Mouse (Mus musculus): ENCODE measurements around the gene Traf2. TPM values are rescaled to one million over a fixed set of nuclear protein-coding genes. Genes with fewer than 3 reads are reported as not detected.
"Not testable (repeated sequence)": the region's sequence is repeated elsewhere in the genome, so short reads cannot be mapped to it uniquely, and the experiment has no call there.

The Traf2 gene
- polyA plus RNA-seq, 1 experiment from 2014 or later: 16.6 TPM

GRCm38 (mm10) chr2:25557964-25558360 is 11.2 kb upstream of the Traf2 start:
- ATAC-seq (ENCODE audit: low read depth): peak; percentile 66
- under 1% methylated on average over 24 of the region's 24 CpGs for whole genome bisulfite sequencing (ENCODE audit: insufficient replicate concordance)

GRCm38 (mm10) chr2:25557221-25557963 is 10.7 kb upstream of the Traf2 start, which contains the start of gene Edf1:
Edf1 (plus strand) TSS chr2:25557847.
- Histone ChIP-seq H3K4me1 (replicated peaks) (peaks cover 34% of the 10 kb centered on the region), H3K9ac (peak within 1 kb of the TSS; percentile 96), H3K4me3 (replicated peaks) (peak within 1 kb of the TSS; percentile 95), H3K9me3 (replicated peaks) (no peaks in the 10 kb centered on the region), H3K27me3 (no peaks in the 10 kb centered on the region), H3K36me3 (peaks cover 33% of the 10 kb centered on the region), H3K4me2 (peak within 1 kb of the TSS; percentile 97), H3K27ac (peak within 1 kb of the TSS; percentile 85)
- DNase-seq: peak; percentile 91
- WGBS (ENCODE audit: insufficient replicate concordance): under 1% methylated on average over 61 of the region's 61 CpGs
- peak; percentile 98 for ATAC-seq (ENCODE audit: low read depth)

More at GRCm38 (mm10) chr2:25557964-25558360, 11.2 kb upstream of the Traf2 start:
- DNase-seq: no peak
- H3K27me3 ChIP-seq: no peaks in the 10 kb centered on the region
- peaks cover 35% of the 10 kb centered on the region for H3K4me1 ChIP-seq (replicated peaks)
- peak overlapping the region; percentile 85 for H3K27ac ChIP-seq
- peak overlapping the region; percentile 97 for H3K4me2 ChIP-seq
- peaks cover 38% of the 10 kb centered on the region for H3K36me3 ChIP-seq
- no peaks in the 10 kb centered on the region for H3K9me3 ChIP-seq (replicated peaks)
- H3K4me3 ChIP-seq (replicated peaks): peak overlapping the region; percentile 95
- peak overlapping the region; percentile 96 for H3K9ac ChIP-seq

- no peak overlapping the region for H3K9ac ChIP-seq
Measured at GRCm38 (mm10) chr2:25556296-25556695, 9.6 kb upstream of the Traf2 start.

GRCm38 (mm10) chr2:25555479-25555878 is 8.7 kb upstream of the Traf2 start:
- DNase-seq; H3K4me3 ChIP-seq (replicated peaks); H3K4me2 ChIP-seq; H3K9ac ChIP-seq; H3K27me3 ChIP-seq; ATAC-seq (ENCODE audit: low read depth); H3K27ac ChIP-seq; H3K9me3 ChIP-seq (replicated peaks): not testable (repeated sequence)
- 41% methylated on average over 2 of the region's 2 CpGs for WGBS (ENCODE audit: insufficient replicate concordance)
- peaks cover 28% of the 10 kb centered on the region for H3K4me1 ChIP-seq (replicated peaks)
- peaks cover 14% of the 10 kb centered on the region for H3K36me3 ChIP-seq

More at GRCm38 (mm10) chr2:25556296-25556695, 9.6 kb upstream of the Traf2 start:
- ATAC-seq (ENCODE audit: low read depth) (no peak), DNase-seq (no peak)
- no peak overlapping the region for H3K27ac ChIP-seq
- 54% methylated on average over 1 of the region's 1 CpGs for WGBS (ENCODE audit: insufficient replicate concordance)
- H3K36me3 ChIP-seq: peaks cover 22% of the 10 kb centered on the region
- peak overlapping the region; percentile 97 for H3K4me2 ChIP-seq
- H3K27me3 ChIP-seq: no peaks in the 10 kb centered on the region
- peak overlapping the region; percentile 95; the same call in 1 of the 2 replicates for H3K4me3 ChIP-seq (replicated peaks)
- H3K4me1 ChIP-seq (replicated peaks): peaks cover 28% of the 10 kb centered on the region
- no peaks in the 10 kb centered on the region for H3K9me3 ChIP-seq (replicated peaks)

- ATAC-seq (ENCODE audit: low read depth); H3K4me2 ChIP-seq; H3K36me3 ChIP-seq; DNase-seq; H3K9me3 ChIP-seq (replicated peaks); H3K9ac ChIP-seq; H3K27ac ChIP-seq; H3K4me3 ChIP-seq (replicated peaks); H3K27me3 ChIP-seq: not testable (repeated sequence)
- peaks cover 14% of the 10 kb centered on the region for H3K4me1 ChIP-seq (replicated peaks)
- 73% methylated on average over 4 of the region's 4 CpGs for WGBS (ENCODE audit: insufficient replicate concordance)
Measured at GRCm38 (mm10) chr2:25553171-25553786, 6.5 kb upstream of the Traf2 start.

GRCm38 (mm10) chr2:25551186-25551585 is 4.4 kb upstream of the Traf2 start:
- Histone ChIP-seq H3K9me3 (replicated peaks) (no peaks in the 10 kb centered on the region), H3K4me2 (no peak overlapping the region), H3K27ac (no peak overlapping the region), H3K27me3 (no peaks in the 10 kb centered on the region), H3K36me3 (no peaks in the 10 kb centered on the region), H3K4me3 (replicated peaks) (no peak overlapping the region), H3K4me1 (replicated peaks) (peaks cover 9% of the 10 kb centered on the region), H3K9ac (no peak overlapping the region)
- 43% methylated on average over 5 of the region's 5 CpGs for whole genome bisulfite sequencing (ENCODE audit: insufficient replicate concordance)
- DNase-seq (no peak), ATAC-seq (ENCODE audit: low read depth) (no peak)

- peaks cover 26% of the 10 kb centered on the region for H3K4me1 ChIP-seq (replicated peaks)
- no peak for DNase-seq
- no peak overlapping the region for H3K27ac ChIP-seq
- H3K9me3 ChIP-seq (replicated peaks): no peaks in the 10 kb centered on the region
- H3K4me3 ChIP-seq (replicated peaks): no peak overlapping the region
- ATAC-seq (ENCODE audit: low read depth): no peak
- H3K9ac ChIP-seq: no peak overlapping the region
- H3K4me2 ChIP-seq: no peak overlapping the region
- H3K36me3 ChIP-seq: peaks cover 10% of the 10 kb centered on the region
- WGBS (ENCODE audit: insufficient replicate concordance): 64% methylated on average over 9 of the region's 9 CpGs
- no peaks in the 10 kb centered on the region for H3K27me3 ChIP-seq
Measured at GRCm38 (mm10) chr2:25549021-25549991, 2.6 kb upstream of the Traf2 start.

GRCm38 (mm10) chr2:25545996-25546810 is 537 bp downstream of the Traf2 start:
- Histone ChIP-seq H3K9me3 (replicated peaks) (no peaks in the 10 kb centered on the region), H3K9ac (peak overlapping the region; percentile 91), H3K27ac (peak overlapping the region; percentile 80), H3K27me3 (no peaks in the 10 kb centered on the region), H3K4me3 (replicated peaks) (peak overlapping the region; percentile 85), H3K36me3 (peaks cover 11% of the 10 kb centered on the region), H3K4me2 (peak overlapping the region; percentile 91), H3K4me1 (replicated peaks) (peaks cover 28% of the 10 kb centered on the region)
- DNase-seq (no peak), ATAC-seq (ENCODE audit: low read depth) (peak; percentile 63)
- WGBS (ENCODE audit: insufficient replicate concordance): 5% methylated on average over 43 of the region's 43 CpGs

GRCm38 (mm10) chr2:25541644-25542367 is 4.9 kb downstream of the Traf2 start:
- Histone ChIP-seq H3K4me3 (replicated peaks) (no peak overlapping the region), H3K4me1 (replicated peaks) (peaks cover 22% of the 10 kb centered on the region), H3K36me3 (peaks cover 35% of the 10 kb centered on the region), H3K9ac (no peak overlapping the region), H3K27ac (no peak overlapping the region), H3K4me2 (no peak overlapping the region), H3K27me3 (no peaks in the 10 kb centered on the region), H3K9me3 (replicated peaks) (no peaks in the 10 kb centered on the region)
- 80% methylated on average over 10 of the region's 10 CpGs for WGBS (ENCODE audit: insufficient replicate concordance)
- ATAC-seq (ENCODE audit: low read depth): no peak
- DNase-seq: no peak

GRCm38 (mm10) chr2:25540541-25540948 is 6.2 kb downstream of the Traf2 start:
- ATAC-seq (ENCODE audit: low read depth) (no peak), DNase-seq (no peak)
- no peaks in the 10 kb centered on the region for H3K9me3 ChIP-seq (replicated peaks)
- no peak overlapping the region for H3K4me2 ChIP-seq
- H3K9ac ChIP-seq: no peak overlapping the region
- H3K36me3 ChIP-seq: peaks cover 47% of the 10 kb centered on the region
- WGBS (ENCODE audit: insufficient replicate concordance): 95% methylated on average over 4 of the region's 4 CpGs
- no peaks in the 10 kb centered on the region for H3K27me3 ChIP-seq
- H3K4me1 ChIP-seq (replicated peaks): peaks cover 15% of the 10 kb centered on the region
- H3K27ac ChIP-seq: no peak overlapping the region
- no peak overlapping the region for H3K4me3 ChIP-seq (replicated peaks)
